Mouse (Mus musculus) left cerebral cortex, postnatal 4 days (tissue): ENCODE measurements at regions not wholly inside any gene's neighbourhood (a gene's known extent, or its start where the extent isn't known, plus 50 kb on each side); places are given as distances from the start of the nearest gene placed in this dataset.

Experiments
- DNase-seq: peaks from one replicate; pipeline ENCODE4 v3.0.0-alpha.2; 2022
- intact Hi-C: fragments of 180-260 bp; cut with DNase I; formaldehyde crosslinking; loops from one replicate; pipeline ENCODE4 v1.15.1; 2025

- intact Hi-C loops, result no loop called here
- no peak for DNase-seq
These were observed 162.3 kb upstream of the Foxq1 start for GRCm38 (mm10) chr13:31393421-31394215.

DNA sequence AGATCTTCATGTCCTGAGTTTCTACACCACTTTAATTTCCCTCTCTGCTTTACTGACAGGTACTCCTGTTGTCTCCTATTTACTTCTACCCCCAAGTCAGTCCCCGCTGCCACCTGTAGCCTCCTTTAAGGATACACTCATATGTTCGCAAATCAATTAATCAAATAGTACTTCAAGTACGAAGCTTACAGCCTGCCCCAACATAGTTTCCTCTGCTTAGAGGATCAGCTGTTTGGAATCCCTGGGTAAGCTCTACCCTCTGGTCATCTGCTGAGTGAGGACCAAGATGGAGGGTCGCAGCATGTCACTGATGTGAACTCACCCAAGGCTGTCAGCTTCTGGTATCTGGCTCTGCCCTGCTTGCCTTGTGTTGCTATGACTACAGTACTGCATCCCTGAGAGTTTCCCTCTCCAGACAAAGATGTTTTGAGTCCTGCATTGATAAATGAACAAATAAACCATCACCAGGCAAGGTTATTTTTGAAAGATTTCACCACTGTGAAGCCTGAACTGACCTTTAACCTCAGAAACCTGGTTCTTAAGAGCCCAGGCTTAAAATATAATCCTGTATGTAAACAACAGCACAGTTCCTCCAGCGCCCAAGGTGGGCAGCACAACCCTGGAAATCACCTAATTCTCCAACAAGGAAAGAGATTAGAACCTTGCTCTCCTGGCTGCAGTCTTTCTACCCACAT, 159.6 kb upstream of the Foxq1 start:
- intact Hi-C loops, result no loop called here
- DNase-seq, result no peak

DNA sequence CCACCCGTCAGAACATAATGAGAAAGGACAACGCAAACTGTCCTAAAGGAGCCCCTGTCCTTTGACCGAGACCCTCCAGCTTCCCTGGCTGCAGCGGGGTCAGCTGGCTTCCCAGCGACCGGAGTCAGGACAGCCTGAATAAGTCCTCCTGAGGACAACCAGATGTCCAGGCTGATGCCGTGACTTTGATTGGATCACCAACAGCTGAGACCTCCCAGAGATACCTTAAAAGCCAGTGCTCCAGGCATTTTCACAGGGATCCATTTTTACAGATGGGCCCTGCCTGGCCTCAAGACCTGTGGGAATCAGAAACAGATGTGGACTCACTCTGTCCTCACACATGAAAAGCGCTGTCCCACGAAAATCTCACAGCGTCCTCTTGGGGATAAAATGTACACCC, 158.7 kb upstream of the Foxq1 start:
- no peak for DNase-seq
- intact Hi-C loops, result no loop called here

GRCm38 (mm10) chr13:31400401-31400800, 155.5 kb upstream of the Foxq1 start:
- intact Hi-C loops, result no loop called here
- DNase-seq, result no peak

- intact Hi-C loops, result no loop called here
- no peak for DNase-seq
These were observed 150.6 kb upstream of the Foxq1 start for GRCm38 (mm10) chr13:31405312-31405711.

DNA sequence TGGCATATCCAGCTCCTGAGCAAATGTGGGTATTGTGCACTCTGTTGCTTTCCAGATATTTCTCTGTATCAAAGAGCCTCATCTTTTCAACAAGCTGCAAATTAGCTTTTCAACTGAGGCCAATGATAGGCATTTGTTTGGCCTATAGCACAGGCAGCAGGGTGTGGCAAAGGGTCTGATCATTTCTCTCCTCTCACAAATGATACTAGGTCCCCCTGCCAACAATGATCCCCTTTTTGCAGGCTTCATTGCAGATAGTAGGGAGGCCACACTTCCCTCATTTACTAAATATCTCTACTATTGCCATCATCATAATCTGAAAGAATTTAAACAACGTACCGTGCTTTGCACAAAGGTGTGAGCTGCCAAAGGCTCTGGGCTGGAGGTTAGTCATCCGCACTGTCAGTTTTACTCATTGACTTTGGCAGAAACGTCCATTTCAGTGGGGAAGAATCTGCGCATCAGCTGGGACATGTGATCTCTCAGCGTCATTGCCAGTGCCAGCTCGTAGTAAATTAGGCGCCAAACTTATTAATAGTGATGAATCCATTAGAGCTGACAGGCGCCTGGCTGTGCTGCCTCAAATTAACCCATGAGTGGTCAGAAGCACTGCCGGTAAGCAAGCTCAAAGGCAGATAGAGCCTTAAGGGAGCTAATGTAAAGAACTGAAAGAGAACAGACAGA, 147.4 kb upstream of the Foxq1 start:
- intact Hi-C loops, result no loop called here
- DNase-seq, result peak; percentile 81

DNA sequence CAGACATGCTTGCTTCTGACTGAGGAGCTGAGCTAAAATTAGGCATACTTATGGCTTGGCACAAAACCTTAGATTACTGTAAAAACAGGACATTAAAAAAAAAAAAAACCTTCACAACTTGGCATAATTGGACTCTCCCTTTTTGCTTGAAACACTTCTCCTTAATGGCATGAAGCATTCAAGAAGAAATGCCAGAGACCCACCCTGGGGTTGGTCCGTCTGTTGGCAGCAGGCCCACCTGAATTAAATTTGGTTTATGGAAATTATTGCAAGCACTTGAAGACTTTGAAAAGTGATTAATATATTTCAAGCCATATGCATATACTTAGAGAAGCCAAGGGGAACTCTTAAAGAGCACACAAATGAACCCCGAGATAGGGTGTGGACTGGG, 146.8 kb upstream of the Foxq1 start:
- DNase-seq, result peak; percentile 21
- intact Hi-C loops, result no loop called here

DNA sequence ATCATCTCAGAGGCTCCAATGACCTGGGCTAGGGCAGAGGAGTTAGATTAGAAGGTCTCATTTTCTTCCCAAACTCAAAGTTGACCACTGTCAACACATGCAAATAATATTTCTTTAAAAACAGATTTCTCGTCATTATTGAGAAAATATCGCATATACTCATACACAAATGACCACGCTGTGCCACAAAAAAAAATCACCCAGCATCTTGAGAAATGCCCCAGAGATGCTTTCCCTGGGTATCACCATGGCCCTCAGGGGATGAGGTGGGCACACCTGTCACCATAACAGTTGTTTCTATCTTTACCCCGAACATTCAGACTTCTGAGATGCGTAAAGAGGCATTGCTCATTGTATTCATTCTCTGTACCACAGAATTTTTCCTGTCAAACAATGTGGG, 134.4 kb upstream of the Foxq1 start:
- intact Hi-C loops, result no loop called here
- DNase-seq, result no peak

GRCm38 (mm10) chr13:31423599-31423998, 132.3 kb upstream of the Foxq1 start:
- DNase-seq, result no peak
- intact Hi-C loops, result no loop called here

- intact Hi-C loops, result no loop called here
These were observed 130.0 kb upstream of the Foxq1 start for GRCm38 (mm10) chr13:31425825-31426500.

GRCm38 (mm10) chr13:31436434-31436833, 119.5 kb upstream of the Foxq1 start:
- DNase-seq, result no peak
- intact Hi-C loops, result no loop called here

More at GRCm38 (mm10) chr13:31425825-31426500, 130.0 kb upstream of the Foxq1 start:
- DNase-seq, result no peak

DNA sequence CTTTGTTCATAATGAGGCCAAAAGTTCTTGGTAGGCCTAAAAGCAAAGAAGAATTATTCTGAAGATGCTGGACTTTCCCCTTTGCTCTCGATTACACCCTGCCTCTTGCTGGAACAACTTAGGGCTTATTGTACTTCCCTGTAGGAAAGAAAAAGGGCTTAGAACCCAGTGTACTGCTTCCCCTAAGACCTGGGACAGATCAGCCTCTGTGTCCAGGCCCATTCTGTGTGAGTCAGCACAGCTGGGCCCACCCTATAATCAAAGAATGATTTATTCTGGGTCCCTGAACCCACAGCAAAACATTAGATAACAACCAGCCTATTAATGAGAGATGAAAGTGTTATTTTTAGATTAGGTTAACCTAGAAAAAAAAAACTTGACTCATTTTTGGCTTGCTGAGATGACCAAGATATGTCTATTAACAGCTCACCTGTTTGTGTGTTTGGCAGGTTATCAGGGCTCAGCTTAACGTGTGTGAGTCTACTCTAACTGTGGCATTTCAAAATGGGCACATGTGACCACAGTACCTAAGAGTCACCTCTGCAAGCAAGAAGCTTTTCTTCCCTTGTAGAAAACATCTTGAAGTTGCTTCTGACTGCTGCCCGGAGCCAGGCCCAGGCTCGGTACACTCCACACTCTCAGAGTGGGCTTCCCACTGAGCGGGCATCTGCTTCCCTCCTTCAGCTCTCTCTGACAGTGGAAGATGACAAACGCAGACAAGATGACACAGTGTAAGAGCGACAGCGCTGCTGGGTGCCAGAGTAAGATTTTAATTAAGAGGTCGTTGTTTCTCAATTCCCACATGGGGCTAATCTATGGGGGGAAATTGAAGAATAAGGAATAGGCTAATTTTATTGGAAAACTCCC, 115.9 kb upstream of the Foxq1 start:
- intact Hi-C loops, result no loop called here
- DNase-seq, result peak; percentile 49

DNA sequence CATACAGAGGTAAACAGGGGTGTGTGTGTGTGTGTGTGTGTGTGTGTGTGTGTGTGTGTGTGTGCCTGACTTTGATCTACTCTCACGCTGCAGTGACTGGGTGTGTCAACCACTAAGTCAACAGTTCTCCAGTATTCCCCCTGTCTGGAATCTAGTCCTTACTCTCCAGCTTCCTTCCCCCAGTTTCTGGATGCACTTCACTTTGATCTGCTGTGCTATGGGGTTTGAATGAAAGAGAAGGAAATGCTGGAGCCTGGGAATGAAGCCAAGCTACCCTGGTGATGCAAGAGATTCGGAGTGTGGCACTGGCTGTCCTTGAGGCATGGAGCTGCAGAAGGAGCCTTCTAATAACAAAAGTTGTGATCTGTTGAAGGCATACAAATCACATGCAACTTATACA, 97.1 kb upstream of the Foxq1 start:
- DNase-seq, result peak; percentile 18

GRCm38 (mm10) chr13:31465141-31465540, 90.8 kb upstream of the Foxq1 start:
- intact Hi-C loops, result no loop called here
- no peak for DNase-seq

More for the DNA sequence above, 97.1 kb upstream of the Foxq1 start:
- intact Hi-C loops, result no loop called here

GRCm38 (mm10) chr13:31465711-31466110, 90.2 kb upstream of the Foxq1 start:
- intact Hi-C loops, result no loop called here
- no peak for DNase-seq

DNA sequence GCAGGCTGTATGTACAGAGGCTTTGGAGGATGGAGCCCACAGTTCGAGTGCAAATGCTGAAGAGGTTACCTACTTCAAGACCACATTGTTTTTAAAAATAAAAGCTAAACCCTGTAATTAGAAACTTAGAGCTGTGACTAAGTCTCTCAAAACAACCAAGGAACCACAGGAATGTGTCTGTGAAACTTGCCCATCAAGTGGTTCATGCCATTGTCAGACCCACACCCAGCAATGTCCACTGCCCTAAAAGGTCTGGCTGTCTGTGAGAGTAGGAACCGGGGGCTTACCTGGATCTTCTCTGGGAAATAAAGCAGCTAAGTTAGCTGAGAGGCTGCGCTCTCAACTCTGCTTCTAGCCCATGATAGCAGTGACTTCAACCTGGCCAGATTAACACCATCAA, 87.8 kb upstream of the Foxq1 start:
- intact Hi-C loops, result no loop called here
- DNase-seq, result no peak

- intact Hi-C loops, result no loop called here
- DNase-seq, result no peak
These were observed 87.0 kb upstream of the Foxq1 start for GRCm38 (mm10) chr13:31468983-31469382.

DNA sequence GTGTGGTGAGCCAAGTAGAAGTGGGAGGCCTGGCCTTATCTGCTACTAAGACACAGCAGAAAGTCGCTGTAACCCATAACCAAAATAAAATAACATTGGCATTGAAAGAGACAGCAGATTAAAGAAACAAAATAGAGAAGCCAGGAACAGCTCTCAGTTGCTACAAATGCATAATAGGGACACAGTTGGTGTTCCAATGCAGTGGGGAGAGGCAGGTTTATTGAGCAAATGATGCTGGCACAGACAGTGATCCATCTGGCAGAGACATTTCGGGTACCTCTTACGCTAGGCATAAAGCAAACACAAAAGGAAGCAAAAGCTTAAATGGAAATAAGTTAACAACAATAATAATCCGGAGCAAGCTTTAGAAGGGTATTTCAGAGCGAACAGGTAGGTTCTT, 83.6 kb upstream of the Foxq1 start:
- DNase-seq, result peak; percentile 15

DNA sequence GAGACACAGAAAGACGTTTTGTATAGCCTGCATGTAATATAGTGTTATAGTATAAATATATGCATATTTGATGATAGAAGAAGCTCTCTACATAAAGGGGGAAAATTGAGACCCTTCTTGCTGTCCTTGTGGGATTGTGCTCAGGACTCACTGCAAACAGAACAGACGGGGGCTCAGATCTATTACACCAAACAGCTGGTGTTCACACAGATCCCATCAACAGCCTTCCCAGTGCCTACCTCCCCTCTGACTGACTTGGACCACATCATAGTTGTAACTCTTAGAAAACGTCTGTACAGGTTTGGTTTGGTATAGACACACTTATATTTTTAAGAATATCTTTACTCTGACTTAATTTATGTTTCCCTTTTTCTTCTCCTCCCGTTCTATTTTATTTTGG, 83.1 kb upstream of the Foxq1 start:
- intact Hi-C loops, result no loop called here

More for the DNA sequence above, 83.6 kb upstream of the Foxq1 start:
- intact Hi-C loops, result no loop called here

GRCm38 (mm10) chr13:31473275-31473674, 82.7 kb upstream of the Foxq1 start:
- intact Hi-C loops, result no loop called here
- no peak for DNase-seq

More for the DNA sequence above, 83.1 kb upstream of the Foxq1 start:
- DNase-seq, result no peak
